Mouse (Mus musculus): ENCODE measurements around the gene Tctn1.

The Tctn1 gene

GRCm38 (mm10) chr5:122247934-122248333 lies 16.3 kb downstream of the Tctn1 start:
- in situ Hi-C loops (cut with MboI, MseI): no loop called here

GRCm38 (mm10) chr5:122247529-122247928 lies 16.7 kb downstream of the Tctn1 start:
- in situ Hi-C loops (cut with MboI, MseI): no loop called here

GRCm38 (mm10) chr5:122246547-122247167 lies 17.6 kb downstream of the Tctn1 start:
- in situ Hi-C loops (cut with MboI, MseI): no loop called here

GRCm38 (mm10) chr5:122245186-122245585 lies 19.1 kb downstream of the Tctn1 start:
- in situ Hi-C loops (cut with MboI, MseI): no loop called here

GRCm38 (mm10) chr5:122243781-122244523 lies 20.3 kb downstream of the Tctn1 start:
- in situ Hi-C loops (cut with MboI, MseI): no loop called here

- in situ Hi-C loops (cut with MboI, MseI): no loop called here
Measured at GRCm38 (mm10) chr5:122242521-122243123, 21.6 kb downstream of the Tctn1 start.

GRCm38 (mm10) chr5:122240989-122241388 lies 23.3 kb downstream of the Tctn1 start:
- in situ Hi-C loops (cut with MboI, MseI): no loop called here

- in situ Hi-C loops (cut with MboI, MseI): no loop called here
Measured at GRCm38 (mm10) chr5:122240521-122240920, 23.7 kb downstream of the Tctn1 start.

- in situ Hi-C loops (cut with MboI, MseI): no loop called here
Measured at GRCm38 (mm10) chr5:122239618-122240017, 24.6 kb downstream of the Tctn1 start.

- in situ Hi-C loops (cut with MboI, MseI): no loop called here
Measured at GRCm38 (mm10) chr5:122237200-122237599, 27.1 kb downstream of the Tctn1 start.

- in situ Hi-C loops (cut with MboI, MseI): no loop called here
Measured at GRCm38 (mm10) chr5:122235196-122235836, 28.9 kb downstream of the Tctn1 start.

- in situ Hi-C loops (cut with MboI, MseI): no loop called here
Measured at GRCm38 (mm10) chr5:122234319-122235195, 29.7 kb downstream of the Tctn1 start.

- in situ Hi-C loops (cut with MboI, MseI): no loop called here
Measured at GRCm38 (mm10) chr5:122233695-122234094, 30.6 kb downstream of the Tctn1 start.

- in situ Hi-C loops (cut with MboI, MseI): no loop called here
Measured at GRCm38 (mm10) chr5:122233077-122233581, 31.1 kb downstream of the Tctn1 start.

GRCm38 (mm10) chr5:122232004-122232403 lies 32.3 kb downstream of the Tctn1 start:
- in situ Hi-C loops (cut with MboI, MseI): no loop called here

- in situ Hi-C loops (cut with MboI, MseI): no loop called here
Measured at GRCm38 (mm10) chr5:122231431-122231830, 32.8 kb downstream of the Tctn1 start.

GRCm38 (mm10) chr5:122230816-122231215 lies 33.4 kb downstream of the Tctn1 start:
- in situ Hi-C loops (cut with MboI, MseI): no loop called here

GRCm38 (mm10) chr5:122228772-122229171 lies 35.5 kb downstream of the Tctn1 start:
- in situ Hi-C loops (cut with MboI, MseI): no loop called here

- in situ Hi-C loops (cut with MboI, MseI): no loop called here
Measured at GRCm38 (mm10) chr5:122228271-122228765, 35.9 kb downstream of the Tctn1 start.

- in situ Hi-C loops (cut with MboI, MseI): no loop called here
Measured at GRCm38 (mm10) chr5:122224291-122224690, 40.0 kb downstream of the Tctn1 start.

GRCm38 (mm10) chr5:122221085-122221484 lies 43.2 kb downstream of the Tctn1 start:
- in situ Hi-C loops (cut with MboI, MseI): no loop called here

All from T-helper 1 cell (primary cell).